ENCODE assay signal across 9 mouse cellular contexts in the genomic region with DNA sequence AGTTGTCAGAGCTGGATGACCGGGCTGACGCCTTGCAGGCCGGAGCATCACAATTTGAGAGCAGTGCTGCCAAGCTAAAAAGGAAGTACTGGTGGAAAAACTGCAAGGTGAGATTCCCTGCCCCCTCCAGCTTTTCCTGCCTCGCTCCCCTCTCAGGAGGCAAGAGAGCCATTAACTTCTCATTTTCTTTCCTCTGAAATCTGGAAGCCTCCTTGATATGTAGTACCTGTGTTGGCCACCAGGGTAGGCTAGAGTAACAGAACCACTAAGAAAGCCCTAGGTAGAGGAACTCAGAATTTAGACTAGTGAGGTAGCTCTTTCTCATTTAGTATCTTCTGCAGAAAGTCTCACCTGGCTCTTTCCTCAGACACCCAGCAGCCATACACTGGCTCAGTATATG. TPM values are rescaled to one million over a fixed set of nuclear protein-coding genes. Genes with fewer than 3 reads are reported as not detected.
A peak's percentile ranks its signal among the peaks of the same experiment; 100 is the strongest.
DNase-seq lines count a peak whose midpoint lies in the region; ATAC-seq and TF ChIP-seq lines count a peak whose summit lies in the region.
"Had no signal": no experiment of that assay in that cellular context is flagged by ENCODE, and none has a peak within 500 bp of the region (broad histone marks: within the 10 kb centered on the region; RNA-seq: fewer than 3 reads in every experiment).

No protein-coding gene starts in this region.

- no peak overlapping the region for H3K4me2 ChIP-seq in embryonic facial prominence, embryonic 11.5 days (ENCODE audit: low read depth, low read length)
- H3K4me2 ChIP-seq: embryonic facial prominence, embryonic 13.5 days had no signal

- no peak overlapping the region for H3K9ac ChIP-seq in heart, adult 2 months (ENCODE audit: low read depth, low read length)
- H3K9ac ChIP-seq in embryonic facial prominence, embryonic 11.5 days (replicated peaks; ENCODE audit: low read length): no peak overlapping the region
- H3K9ac ChIP-seq: embryonic facial prominence, embryonic 13.5 days had no signal

- 60% methylated on average over 4 of the region's 4 CpGs for whole genome bisulfite sequencing in heart, adult 2 months
- WGBS in embryonic facial prominence, embryonic 11.5 days: 67% methylated on average over 4 of the region's 4 CpGs

- no peaks in the 10 kb centered on the region for H3K36me3 ChIP-seq in heart, adult 2 months (ENCODE audit: control insufficient read depth, insufficient read depth, low read length)
- H3K36me3 ChIP-seq in embryonic facial prominence, embryonic 11.5 days (replicated peaks; ENCODE audit: control insufficient read depth, insufficient read depth, low read depth, low read length): no peaks in the 10 kb centered on the region
- H3K36me3 ChIP-seq: embryonic facial prominence, embryonic 13.5 days had no signal

- H3K27ac ChIP-seq in heart, adult 2 months: no peak overlapping the region
- no peak overlapping the region for H3K27ac ChIP-seq in embryonic facial prominence, embryonic 11.5 days (replicated peaks; ENCODE audit: low read depth, low read length)
- H3K27ac ChIP-seq: embryonic facial prominence, embryonic 13.5 days had no signal

- H3K9me3 ChIP-seq in embryonic facial prominence, embryonic 11.5 days (replicated peaks; ENCODE audit: control insufficient read depth, low read length): no peaks in the 10 kb centered on the region
- H3K9me3 ChIP-seq: embryonic facial prominence, embryonic 13.5 days had no signal

- ATAC-seq in embryonic facial prominence, embryonic 11.5 days (replicated peaks; ENCODE audit: insufficient number of reproducible peaks, low FRiP score, low TSS enrichment, low read depth): no peak

- H3K4me3 ChIP-seq in heart, adult 2 months: no peak overlapping the region
- H3K4me3 ChIP-seq in embryonic facial prominence, embryonic 11.5 days (ENCODE audit: low read depth, low read length): no peak overlapping the region
- H3K4me3 ChIP-seq: embryonic facial prominence, embryonic 13.5 days had no signal

- TF ChIP-seq CTCF in heart, adult 2 months (IDR thresholded peaks at IDR 0.05): peak; percentile 96

- TF ChIP-seq POLR2A in heart, adult 2 months (IDR thresholded peaks at IDR 0.05; ENCODE audit: insufficient read depth, low read depth, low read length): no peak

- no peak for TF ChIP-seq EP300 in heart, adult 2 months (IDR thresholded peaks at IDR 0.05; ENCODE audit: insufficient read depth, low read depth, low read length)

- no peaks in the 10 kb centered on the region for H3K79me2 ChIP-seq in heart, adult 2 months (replicated peaks; ENCODE audit: control insufficient read depth, insufficient read depth, low read length)

- peaks cover 2% of the 10 kb centered on the region; the same call in 1 of the 2 replicates for H3K4me1 ChIP-seq in heart, adult 2 months (ENCODE audit: control insufficient read depth, insufficient read depth, low read length)
- H3K4me1 ChIP-seq in embryonic facial prominence, embryonic 11.5 days (ENCODE audit: control insufficient read depth, insufficient read depth, low read length): no peaks in the 10 kb centered on the region

- H3K27me3 ChIP-seq in heart, adult 2 months (ENCODE audit: control insufficient read depth, insufficient read depth, low read length): no peaks in the 10 kb centered on the region
- H3K27me3 ChIP-seq in embryonic facial prominence, embryonic 11.5 days (ENCODE audit: control insufficient read depth, insufficient read depth, low read length): peaks cover 2% of the 10 kb centered on the region; the same call in 1 of the 2 replicates

- DNase-seq in heart, adult 2 months: peak; percentile 47 to 57
- DNase-seq in heart, postnatal 25 days (ENCODE audit: low spot score): no peak
- peak; percentile 79 to 82 for DNase-seq in B cell, adult 2 months
- peak; percentile 80 for DNase-seq in adipocyte (ENCODE audit: low spot score)
- peak; percentile 74 for DNase-seq in embryonic facial prominence, embryonic 11.5 days (ENCODE audit: low spot score)
- peak; percentile 71 for DNase-seq in layer of hippocampus, adult 9-11 months
- peak; percentile 42 to 60 for DNase-seq in monocyte, adult 2 months (ENCODE audit: low read depth in 1 of 2, low spot score in 2 of 2)
- peak; percentile 86 for DNase-seq in thymus, postnatal 0 days (ENCODE audit: low spot score)

- intact Hi-C loops in heart, adult 2 months (cut with DNase I): loop anchor here (1.0 to 10.0 kb wide), 3 partner anchors 52 to 143 kb away; a partner anchor contains a TSS
- intact Hi-C loops in heart, postnatal 25 days (cut with DNase I): loop anchor here (1.0 to 5.0 kb wide), 2 partner anchors 51 to 148 kb away; no protein-coding TSS in a partner anchor

RNA-seq across cellular contexts. Expression of a gene that starts 3.6 kb away (rescaled TPM):
- 1 to 10 TPM; 4.9 to 5.3 TPM for total RNA-seq in heart, adult 2 months (2021)
- 14.1 and 20.4 TPM in 2 replicates for polyA plus RNA-seq in heart, adult 2 months (2012; rRNA removed)
- total RNA-seq in heart, postnatal 25 days (2021): 1 to 10 TPM; 6.2 to 6.3 TPM
- polyA plus RNA-seq in embryonic facial prominence, embryonic 11.5 days (2014; fragmentation: Nextera tagmentation; extraction: Ambion mirVana): 1.2 and 1.4 TPM in 2 replicates
- 61.0 and 75.3 TPM in 2 replicates for polyA plus RNA-seq in thymus, postnatal 0 days (2015; fragmentation: Nextera tagmentation; extraction: Ambion mirVana)

RNA-seq across cellular contexts. Expression of a gene that starts 12.7 kb away (rescaled TPM):
- total RNA-seq in heart, adult 2 months (2021): 1 to 10 TPM; 4.1 to 6.6 TPM
- 7.4 and 7.6 TPM in 2 replicates for polyA plus RNA-seq in heart, adult 2 months (2012; rRNA removed)
- total RNA-seq in heart, postnatal 25 days (2021): 1 to 10 TPM; 4.1 to 5.0 TPM
- polyA plus RNA-seq in embryonic facial prominence, embryonic 11.5 days (2014; fragmentation: Nextera tagmentation; extraction: Ambion mirVana): 1.0 and 1.1 TPM in 2 replicates
- polyA plus RNA-seq in thymus, postnatal 0 days (2015; fragmentation: Nextera tagmentation; extraction: Ambion mirVana): 42.5 and 53.1 TPM in 2 replicates

RNA-seq across cellular contexts. Expression of a gene that starts 17.8 kb away (rescaled TPM):
- total RNA-seq in heart, adult 2 months (2021): under 1 TPM; 0.41 to 0.42 TPM
- 0.67 and 2.2 TPM in 2 replicates for polyA plus RNA-seq in heart, adult 2 months (2012; rRNA removed)
- total RNA-seq in heart, postnatal 25 days (2021): under 1 TPM; 0.16 to 0.36 TPM
- polyA plus RNA-seq in embryonic facial prominence, embryonic 11.5 days (2014; fragmentation: Nextera tagmentation; extraction: Ambion mirVana): 0.22 TPM in 1 of 2 replicates, not detected in the other
- polyA plus RNA-seq in thymus, postnatal 0 days (2015; fragmentation: Nextera tagmentation; extraction: Ambion mirVana): 175 and 252 TPM in 2 replicates

RNA-seq across cellular contexts. Expression of a gene that starts 27.4 kb away (rescaled TPM):
- total RNA-seq in heart, adult 2 months (2021): 100 to 1,000 TPM; 303 to 343 TPM
- polyA plus RNA-seq in heart, adult 2 months (2012; rRNA removed): 166 and 170 TPM in 2 replicates
- 100 to 1,000 TPM; 308 to 324 TPM for total RNA-seq in heart, postnatal 25 days (2021)
- polyA plus RNA-seq in embryonic facial prominence, embryonic 11.5 days (2014; fragmentation: Nextera tagmentation; extraction: Ambion mirVana): 205 and 217 TPM in 2 replicates
- polyA plus RNA-seq in thymus, postnatal 0 days (2015; fragmentation: Nextera tagmentation; extraction: Ambion mirVana): 281 and 294 TPM in 2 replicates

RNA-seq across cellular contexts. Expression of a gene that starts 27.5 kb away (rescaled TPM):
- 10 to 100 TPM; 17.6 TPM for total RNA-seq in heart, adult 2 months (2021)
- 34.0 and 40.2 TPM in 2 replicates for polyA plus RNA-seq in heart, adult 2 months (2012; rRNA removed)
- total RNA-seq in heart, postnatal 25 days (2021): 10 to 100 TPM; 21.9 to 26.8 TPM
- polyA plus RNA-seq in embryonic facial prominence, embryonic 11.5 days (2014; fragmentation: Nextera tagmentation; extraction: Ambion mirVana): 135 and 136 TPM in 2 replicates
- polyA plus RNA-seq in thymus, postnatal 0 days (2015; fragmentation: Nextera tagmentation; extraction: Ambion mirVana): 130 and 153 TPM in 2 replicates

Comparison
In these comparisons a context has a peak if more than half of its experiments do, and no peak if none do; other contexts are left out.
1. RNA of a gene that starts 17.8 kb away (polyA plus RNA-seq): 175 to 252 TPM in thymus, postnatal 0 days; 0.67 to 2.2 TPM in heart, adult 2 months and 0.22 TPM in embryonic facial prominence, embryonic 11.5 days; every median in the first group is over 10 times any median in the second.